Mouse (Mus musculus): ENCODE results near the gene Agtr1b.

DNA sequence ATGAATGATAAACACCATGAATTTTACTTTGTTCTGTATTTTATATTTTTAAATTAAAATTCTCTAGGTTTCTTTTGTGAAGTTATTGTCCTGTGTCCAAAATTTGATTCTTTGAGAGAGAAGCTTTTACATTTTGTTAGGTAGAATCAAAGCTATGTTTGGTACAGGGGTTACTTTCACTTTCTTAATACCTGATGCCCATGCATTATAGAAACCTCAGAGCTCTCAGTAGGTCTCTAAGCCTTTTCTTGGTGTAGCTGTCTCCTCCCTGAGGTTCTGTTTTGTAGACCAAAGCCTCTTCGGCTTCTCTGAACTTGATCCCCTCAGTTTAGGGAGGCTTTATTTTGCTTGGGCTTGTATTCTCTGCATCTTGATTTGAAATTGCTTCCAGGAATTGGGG lies 26.6 kb downstream of the Agtr1b start:
- TF ChIP-seq CTCF (IDR thresholded peaks at IDR 0.05; ENCODE audit: low read depth): no peak
- TF ChIP-seq EP300 (optimal IDR thresholded peaks at IDR 0.05): no peak

Data from stomach, postnatal 0 days (tissue).